Mouse (Mus musculus): ENCODE data around the gene Ntsr2. TPM values are rescaled to one million over a fixed set of nuclear protein-coding genes. Genes with fewer than 3 reads are reported as not detected.

Ntsr2 gene
- 0.22 TPM in 1 of 2 replicates, not detected in the other for polyA plus RNA-seq (2014; fragmentation: Nextera tagmentation; extraction: Ambion mirVana)

DNA sequence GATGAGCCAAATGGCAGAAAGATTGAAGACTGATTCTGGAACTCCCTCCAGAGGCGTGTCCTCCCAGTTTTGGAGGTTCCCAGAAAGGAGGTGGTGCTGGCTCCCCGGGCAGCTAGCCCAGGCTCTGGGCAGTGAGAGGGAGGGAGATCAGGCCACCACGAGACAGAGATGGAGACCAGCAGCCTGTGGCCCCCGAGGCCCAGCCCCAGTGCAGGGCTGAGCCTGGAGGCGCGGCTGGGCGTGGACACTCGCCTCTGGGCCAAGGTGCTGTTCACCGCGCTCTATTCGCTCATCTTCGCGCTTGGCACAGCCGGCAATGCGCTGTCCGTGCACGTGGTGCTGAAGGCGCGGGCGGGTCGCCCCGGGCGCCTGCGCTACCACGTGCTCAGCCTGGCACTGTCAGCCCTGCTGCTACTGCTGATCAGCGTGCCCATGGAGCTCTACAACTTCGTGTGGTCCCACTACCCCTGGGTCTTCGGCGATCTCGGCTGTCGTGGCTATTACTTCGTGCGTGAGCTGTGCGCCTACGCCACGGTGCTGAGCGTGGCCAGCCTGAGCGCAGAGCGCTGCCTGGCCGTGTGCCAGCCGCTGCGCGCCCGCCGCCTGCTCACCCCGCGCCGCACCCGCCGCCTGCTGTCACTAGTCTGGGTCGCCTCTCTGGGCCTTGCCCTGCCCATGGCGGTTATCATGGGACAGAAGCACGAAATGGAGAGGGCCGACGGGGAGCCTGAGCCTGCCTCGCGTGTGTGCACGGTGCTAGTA lies at the start of gene Ntsr2:
Gene Ntsr2, plus strand, starts transcription at position 51 of the 762 bp plus-strand sequence.
- Histone ChIP-seq H3K4me1 (ENCODE audit: control insufficient read depth, insufficient read depth, low read length) (peaks cover 7% of the 10 kb centered on the region; the same call in 1 of the 2 replicates), H3K36me3 (ENCODE audit: control insufficient read depth, insufficient read depth, low read length) (no peaks in the 10 kb centered on the region), H3K9ac (ENCODE audit: low read depth, low read length) (no peak within 1 kb of the TSS), H3K4me3 (ENCODE audit: low read depth, low read length) (peak within 1 kb of the TSS; percentile 26), H3K4me2 (ENCODE audit: low read depth, low read length) (peak within 1 kb of the TSS; percentile 54), H3K9me3 (ENCODE audit: control insufficient read depth, low read length) (no peaks in the 10 kb centered on the region), H3K27me3 (replicated peaks; ENCODE audit: control insufficient read depth, insufficient read depth, low read length) (peaks cover 27% of the 10 kb centered on the region), H3K27ac (replicated peaks; ENCODE audit: low read depth, low read length) (no peak within 1 kb of the TSS)
- DNase-seq (ENCODE audit: low spot score) (peak; percentile 83), ATAC-seq (ENCODE audit: low read depth) (peak; percentile 92)
- WGBS = 8% methylated on average over 35 of the region's 58 CpGs

DNA sequence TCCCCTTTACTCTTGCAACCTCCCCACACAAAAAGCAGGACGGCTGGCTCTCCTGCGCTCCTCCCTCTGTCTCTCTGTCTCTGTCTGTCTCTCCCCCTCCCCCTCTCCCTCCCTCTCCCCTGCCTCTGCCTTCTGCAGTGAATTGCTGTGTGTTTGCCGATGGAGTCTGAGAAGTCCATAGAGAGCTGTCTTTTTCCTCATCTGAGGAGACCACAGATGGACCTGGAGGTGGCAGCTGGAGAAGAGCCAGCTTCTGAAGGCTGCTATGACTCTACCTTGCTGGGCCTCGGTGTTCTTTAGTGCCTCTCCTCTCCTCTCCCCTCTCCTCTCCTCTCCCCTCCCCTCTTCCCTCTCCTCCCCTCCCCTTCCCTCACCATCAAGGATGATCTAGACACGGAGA lies 47.6 kb upstream of the Ntsr2 start:
- ATAC-seq (ENCODE audit: low read depth) (no peak), DNase-seq (ENCODE audit: low spot score) (no peak)
- Histone ChIP-seq H3K9me3 (ENCODE audit: control insufficient read depth, low read length) (no peaks in the 10 kb centered on the region), H3K4me1 (ENCODE audit: control insufficient read depth, insufficient read depth, low read length) (no peaks in the 10 kb centered on the region), H3K4me2 (ENCODE audit: low read depth, low read length) (no peak overlapping the region), H3K4me3 (ENCODE audit: low read depth, low read length) (no peak overlapping the region), H3K27ac (replicated peaks; ENCODE audit: low read depth, low read length) (no peak overlapping the region), H3K36me3 (ENCODE audit: control insufficient read depth, insufficient read depth, low read length) (no peaks in the 10 kb centered on the region), H3K9ac (ENCODE audit: low read depth, low read length) (no peak overlapping the region), H3K27me3 (replicated peaks; ENCODE audit: control insufficient read depth, insufficient read depth, low read length) (no peaks in the 10 kb centered on the region)
- 64% methylated on average over 5 of the region's 5 CpGs for WGBS

DNA sequence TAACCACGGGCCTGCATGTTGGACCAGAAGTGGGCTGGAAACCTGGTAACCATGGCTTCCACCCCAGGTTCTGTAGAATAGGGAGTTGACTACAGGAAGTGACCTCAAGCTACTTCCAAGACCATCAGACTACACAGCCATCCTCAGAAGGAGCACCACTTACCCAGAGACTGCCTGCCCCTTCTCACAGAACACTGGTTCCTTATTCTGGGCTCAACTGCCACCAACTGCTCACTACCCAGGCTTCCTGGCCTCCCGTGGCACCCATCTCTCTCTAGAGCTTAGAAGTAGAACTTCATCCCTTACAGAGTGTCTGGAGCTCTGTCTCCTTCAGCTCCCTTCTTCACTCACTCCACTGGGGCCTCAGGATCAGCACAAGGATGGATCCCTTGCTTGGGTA lies 42.2 kb upstream of the Ntsr2 start, which contains the start of gene Lpin1:
Gene Lpin1, minus strand, starts transcription at position 31 of the 400 bp plus-strand sequence.
- Histone ChIP-seq H3K36me3 (ENCODE audit: control insufficient read depth, insufficient read depth, low read length) (no peaks in the 10 kb centered on the region), H3K4me1 (ENCODE audit: control insufficient read depth, insufficient read depth, low read length) (no peaks in the 10 kb centered on the region), H3K9me3 (ENCODE audit: control insufficient read depth, low read length) (no peaks in the 10 kb centered on the region), H3K27ac (replicated peaks; ENCODE audit: low read depth, low read length) (no peak within 1 kb of the TSS), H3K4me3 (ENCODE audit: low read depth, low read length) (no peak within 1 kb of the TSS), H3K9ac (ENCODE audit: low read depth, low read length) (no peak within 1 kb of the TSS), H3K27me3 (replicated peaks; ENCODE audit: control insufficient read depth, insufficient read depth, low read length) (no peaks in the 10 kb centered on the region), H3K4me2 (ENCODE audit: low read depth, low read length) (no peak within 1 kb of the TSS)
- no peak for ATAC-seq (ENCODE audit: low read depth)
- no peak for DNase-seq (ENCODE audit: low spot score)
- 78% methylated on average over 2 of the region's 2 CpGs for WGBS

DNA sequence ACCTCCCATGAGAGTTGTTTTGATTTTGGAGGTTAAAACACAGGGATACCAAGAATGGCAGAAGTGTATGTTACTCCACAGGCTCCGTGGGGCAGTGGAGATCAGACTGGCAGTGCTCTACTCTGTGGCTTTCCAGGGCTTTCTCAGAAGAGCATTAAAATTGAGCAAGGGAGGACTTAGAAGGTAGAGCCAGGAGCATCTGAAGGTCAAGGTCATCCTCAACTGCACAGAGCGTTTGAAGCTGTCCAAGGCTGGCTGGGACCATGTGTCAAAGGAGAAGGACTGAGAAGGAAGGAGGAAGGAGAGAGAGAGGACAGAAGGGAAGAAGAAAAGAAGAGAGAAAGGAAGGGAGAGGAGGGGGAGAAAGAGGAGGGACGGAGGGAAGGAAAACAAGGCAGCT lies 38.6 kb upstream of the Ntsr2 start:
- DNase-seq (ENCODE audit: low spot score) = no peak

DNA sequence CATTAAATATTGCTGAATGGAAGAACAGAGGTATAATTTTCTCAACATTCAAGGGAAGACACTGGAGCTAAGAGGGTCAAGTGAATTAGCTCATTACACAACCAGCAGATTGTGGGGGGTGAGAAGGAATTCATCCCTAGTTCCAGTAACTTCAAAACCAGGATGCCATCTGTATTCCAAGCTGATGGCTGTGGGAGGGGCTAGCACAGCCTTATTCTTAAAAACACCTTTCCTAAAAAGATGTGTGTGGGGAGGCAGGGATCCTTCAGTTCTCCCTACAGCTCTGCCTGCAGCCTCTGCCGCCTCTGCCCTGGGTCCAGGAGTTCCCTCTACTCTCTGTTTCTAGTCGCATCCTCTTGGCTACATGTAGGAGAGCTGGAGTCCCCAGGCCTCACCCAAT lies 37.4 kb upstream of the Ntsr2 start:
- Histone ChIP-seq H3K4me2 (ENCODE audit: low read depth, low read length) (no peak overlapping the region), H3K27ac (replicated peaks; ENCODE audit: low read depth, low read length) (no peak overlapping the region), H3K9me3 (ENCODE audit: control insufficient read depth, low read length) (no peaks in the 10 kb centered on the region), H3K9ac (ENCODE audit: low read depth, low read length) (no peak overlapping the region), H3K36me3 (ENCODE audit: control insufficient read depth, insufficient read depth, low read length) (no peaks in the 10 kb centered on the region), H3K4me3 (ENCODE audit: low read depth, low read length) (no peak overlapping the region), H3K4me1 (ENCODE audit: control insufficient read depth, insufficient read depth, low read length) (peaks cover 18% of the 10 kb centered on the region), H3K27me3 (replicated peaks; ENCODE audit: control insufficient read depth, insufficient read depth, low read length) (no peaks in the 10 kb centered on the region)
- DNase-seq (ENCODE audit: low spot score) = no peak
- ATAC-seq (ENCODE audit: low read depth) = no peak
- 61% methylated on average over 2 of the region's 2 CpGs for WGBS

More for the DNA sequence above, 38.6 kb upstream of the Ntsr2 start:
- Histone ChIP-seq H3K27ac (replicated peaks; ENCODE audit: low read depth, low read length) (no peak overlapping the region), H3K4me2 (ENCODE audit: low read depth, low read length) (no peak overlapping the region), H3K27me3 (replicated peaks; ENCODE audit: control insufficient read depth, insufficient read depth, low read length) (no peaks in the 10 kb centered on the region), H3K9ac (ENCODE audit: low read depth, low read length) (no peak overlapping the region), H3K4me1 (ENCODE audit: control insufficient read depth, insufficient read depth, low read length) (peaks cover 15% of the 10 kb centered on the region), H3K36me3 (ENCODE audit: control insufficient read depth, insufficient read depth, low read length) (no peaks in the 10 kb centered on the region), H3K9me3 (ENCODE audit: control insufficient read depth, low read length) (no peaks in the 10 kb centered on the region), H3K4me3 (ENCODE audit: low read depth, low read length) (no peak overlapping the region)
- 49% methylated on average over 3 of the region's 3 CpGs for WGBS
- ATAC-seq (ENCODE audit: low read depth) = no peak

DNA sequence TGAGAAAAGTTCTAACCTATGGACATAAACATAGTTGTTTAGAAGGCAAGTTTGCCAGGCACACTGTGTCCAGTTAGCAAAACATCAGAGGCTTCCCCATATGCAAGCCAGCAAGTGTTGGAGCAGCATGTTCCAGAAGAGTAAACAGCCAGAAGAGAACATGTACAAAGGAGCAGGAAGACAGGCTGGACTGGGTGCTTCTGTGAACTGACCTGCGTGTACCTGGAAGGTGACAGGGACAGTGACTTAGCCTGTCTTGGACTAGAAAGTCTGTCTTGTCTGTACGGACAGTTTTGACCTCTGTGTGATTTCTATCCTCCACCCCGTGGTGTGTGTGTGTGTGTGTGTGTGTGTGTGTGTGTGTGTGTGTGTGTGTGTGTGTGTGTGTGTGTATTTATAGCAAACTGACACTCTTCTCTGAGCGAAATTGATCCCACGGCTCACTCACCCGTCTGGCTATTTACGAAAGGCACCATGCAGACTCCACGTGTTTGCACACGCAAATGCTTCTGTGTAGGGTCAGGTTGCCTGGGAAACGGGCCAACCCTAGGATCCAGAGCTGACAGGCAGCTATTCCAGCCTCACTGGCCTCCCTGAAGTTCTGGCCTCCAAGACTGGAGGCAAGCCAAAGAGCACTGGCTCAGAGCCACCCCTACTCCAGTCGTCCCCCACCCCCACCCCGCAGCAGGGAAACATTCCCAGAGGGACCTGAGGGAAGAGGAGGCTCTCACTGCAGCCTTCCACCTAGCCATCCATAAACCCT lies 34.5 kb upstream of the Ntsr2 start:
- H3K4me1 ChIP-seq (ENCODE audit: control insufficient read depth, insufficient read depth, low read length) = peaks cover 18% of the 10 kb centered on the region
- no peak overlapping the region for H3K4me2 ChIP-seq (ENCODE audit: low read depth, low read length)
- peak overlapping the region; percentile 50 for H3K27ac ChIP-seq (replicated peaks; ENCODE audit: low read depth, low read length)
- H3K9me3 ChIP-seq (ENCODE audit: control insufficient read depth, low read length) = no peaks in the 10 kb centered on the region
- H3K9ac ChIP-seq (ENCODE audit: low read depth, low read length) = no peak overlapping the region
- no peaks in the 10 kb centered on the region for H3K36me3 ChIP-seq (ENCODE audit: control insufficient read depth, insufficient read depth, low read length)
- peak; percentile 95 for ATAC-seq (ENCODE audit: low read depth)
- DNase-seq (ENCODE audit: low spot score) = peak; percentile 95
- H3K27me3 ChIP-seq (replicated peaks; ENCODE audit: control insufficient read depth, insufficient read depth, low read length) = no peaks in the 10 kb centered on the region
- no peak overlapping the region for H3K4me3 ChIP-seq (ENCODE audit: low read depth, low read length)
- WGBS = 16% methylated on average over 12 of the region's 12 CpGs

DNA sequence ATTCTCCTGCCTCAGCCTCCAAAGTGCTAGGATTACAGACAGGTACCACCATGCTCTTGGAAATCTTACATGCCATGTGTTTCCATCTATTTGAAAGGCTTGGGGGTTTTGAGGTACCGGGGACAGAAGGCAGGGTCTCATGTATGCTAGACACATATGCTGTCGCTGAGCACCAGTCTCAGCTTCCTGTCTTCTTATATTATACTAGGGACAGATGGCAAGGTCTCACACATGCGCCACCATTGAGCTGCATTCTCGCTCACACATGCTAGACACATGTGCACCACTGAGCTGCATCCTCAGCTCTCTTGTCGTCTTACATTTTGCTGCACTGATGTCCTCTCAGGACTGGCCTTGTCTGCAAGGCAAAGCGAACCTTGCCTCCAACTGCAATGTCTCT lies 33.7 kb upstream of the Ntsr2 start:
- peak; percentile 37 for DNase-seq (ENCODE audit: low spot score)
- H3K4me2 ChIP-seq (ENCODE audit: low read depth, low read length) = no peak overlapping the region
- no peaks in the 10 kb centered on the region for H3K27me3 ChIP-seq (replicated peaks; ENCODE audit: control insufficient read depth, insufficient read depth, low read length)
- peaks cover 18% of the 10 kb centered on the region for H3K4me1 ChIP-seq (ENCODE audit: control insufficient read depth, insufficient read depth, low read length)
- no peak for ATAC-seq (ENCODE audit: low read depth)
- no peak overlapping the region for H3K9ac ChIP-seq (ENCODE audit: low read depth, low read length)
- no peaks in the 10 kb centered on the region for H3K36me3 ChIP-seq (ENCODE audit: control insufficient read depth, insufficient read depth, low read length)
- WGBS = 73% methylated on average over 6 of the region's 6 CpGs
- H3K4me3 ChIP-seq (ENCODE audit: low read depth, low read length) = no peak overlapping the region
- peak overlapping the region; percentile 50 for H3K27ac ChIP-seq (replicated peaks; ENCODE audit: low read depth, low read length)
- no peaks in the 10 kb centered on the region for H3K9me3 ChIP-seq (ENCODE audit: control insufficient read depth, low read length)

DNA sequence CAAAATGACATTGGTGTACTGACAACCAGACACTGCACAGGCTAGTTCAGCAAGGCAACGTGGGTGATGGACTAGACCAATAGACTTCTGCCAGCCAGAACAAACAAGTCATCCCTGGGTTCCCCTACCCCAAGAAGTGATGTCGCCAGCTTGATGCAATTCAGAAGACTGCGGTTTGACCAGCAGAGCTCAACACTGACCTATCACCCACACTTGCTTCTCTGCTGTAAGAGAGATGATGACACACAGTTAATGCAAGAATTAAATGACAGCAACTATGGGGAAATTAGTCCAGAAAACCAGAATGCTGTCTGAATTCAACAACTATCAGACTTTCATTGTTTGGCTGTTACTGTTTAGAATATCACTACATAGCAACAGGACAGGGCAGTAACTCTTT lies 33.0 kb upstream of the Ntsr2 start:
- no peaks in the 10 kb centered on the region for H3K27me3 ChIP-seq (replicated peaks; ENCODE audit: control insufficient read depth, insufficient read depth, low read length)
- no peak overlapping the region for H3K4me3 ChIP-seq (ENCODE audit: low read depth, low read length)
- H3K36me3 ChIP-seq (ENCODE audit: control insufficient read depth, insufficient read depth, low read length) = no peaks in the 10 kb centered on the region
- ATAC-seq (ENCODE audit: low read depth) (no peak), DNase-seq (ENCODE audit: low spot score) (no peak)
- no peak overlapping the region for H3K9ac ChIP-seq (ENCODE audit: low read depth, low read length)
- H3K4me1 ChIP-seq (ENCODE audit: control insufficient read depth, insufficient read depth, low read length) = peaks cover 18% of the 10 kb centered on the region
- no peaks in the 10 kb centered on the region for H3K9me3 ChIP-seq (ENCODE audit: control insufficient read depth, low read length)
- H3K27ac ChIP-seq (replicated peaks; ENCODE audit: low read depth, low read length) = no peak overlapping the region
- H3K4me2 ChIP-seq (ENCODE audit: low read depth, low read length) = no peak overlapping the region
- WGBS = 79% methylated on average over 3 of the region's 3 CpGs

Data from embryonic facial prominence, embryonic 14.5 days (tissue).